Mouse (Mus musculus) C2C12 (cell line): ENCODE measurements around the gene Borcs8. TPM values are rescaled to one million over a fixed set of nuclear protein-coding genes. Genes with fewer than 3 reads are reported as not detected.

ENCODE experiments used
- H3K27me3 ChIP-seq: one replicate; pipeline ENCODE4 v1.6.1; 2011; ENCODE audit not compliant: control insufficient read depth, insufficient read depth, insufficient read length
- H3K36me3 ChIP-seq: one replicate; pipeline ENCODE4 v1.6.1; 2011; ENCODE audit not compliant: control insufficient read depth, insufficient read depth
- H3K4me3 ChIP-seq: one replicate; pipeline ENCODE4 v1.5.1; 2011; ENCODE audit warnings: mild to moderate bottlenecking, control low read depth; ENCODE audit not compliant: poor library complexity, insufficient read depth, severe bottlenecking
- H3K79me2 ChIP-seq: one replicate; pipeline ENCODE4 v1.6.1; 2011; ENCODE audit not compliant: control insufficient read depth, insufficient read depth
- H3K79me3 ChIP-seq: one replicate; pipeline ENCODE4 v1.6.1; 2011; ENCODE audit warnings: low read depth, control low read depth
- H3ac ChIP-seq: one replicate; pipeline ENCODE3; 2011; ENCODE audit warnings: low read depth; ENCODE audit not compliant: control insufficient read depth, insufficient read length
- CEBPB ChIP-seq: IDR thresholded peaks from one replicate; pipeline ENCODE4 v1.6.1; 2011; ENCODE audit warnings: low read depth, mild to moderate bottlenecking, control low read depth, moderate library complexity
- CTCF ChIP-seq: IDR thresholded peaks from one replicate; pipeline ENCODE4 v1.5.1; 2011; ENCODE audit not compliant: control insufficient read depth, insufficient read depth, insufficient read length
- FOSL1 ChIP-seq: IDR thresholded peaks from one replicate; pipeline ENCODE4 v1.8.0; 2011; ENCODE audit warnings: mild to moderate bottlenecking, low read length; ENCODE audit not compliant: poor library complexity, insufficient read depth, severe bottlenecking
- MAX ChIP-seq: IDR thresholded peaks from one replicate; pipeline ENCODE4 v1.6.1; 2011; ENCODE audit warnings: mild to moderate bottlenecking, control low read depth
- MYOD1 ChIP-seq: IDR thresholded peaks from one replicate; pipeline ENCODE4 v1.6.1; 2011; ENCODE audit warnings: low read depth; ENCODE audit not compliant: control insufficient read depth, insufficient read length
- MYOG ChIP-seq: IDR thresholded peaks from one replicate; pipeline ENCODE4 v1.6.1; 2011; ENCODE audit not compliant: control insufficient read depth, insufficient read length; ENCODE audit errors: extremely low read depth
- USF1 ChIP-seq: IDR thresholded peaks from one replicate; pipeline ENCODE4 v1.6.1; 2011; ENCODE audit warnings: low read depth, mild to moderate bottlenecking, control low read depth, moderate library complexity
- polyA plus RNA-seq: library from polyadenylated mRNA; unstranded; fragments of >200 nt; fragmentation: generic; extraction: Trizol; gene quantifications from one replicate; pipeline ENCODE4 v1.2.1, GENCODE M21; 2012; ENCODE audit warnings: missing spikeins

Borcs8 gene
- polyA plus RNA-seq, 1 experiment, result 49.8 TPM

GRCm38 (mm10) chr8:70110451-70110850, 28.8 kb upstream of the Borcs8 start:
- no peak overlapping the region for H3K4me3 ChIP-seq
- H3K27me3 ChIP-seq, result peaks cover 83% of the 10 kb centered on the region
- H3K79me2 ChIP-seq, result no peaks in the 10 kb centered on the region
- H3K79me3 ChIP-seq, result no peaks in the 10 kb centered on the region
- no peak for TF ChIP-seq CTCF
- TF ChIP-seq CEBPB, result no peak
- H3ac ChIP-seq, result no peak overlapping the region
- H3K36me3 ChIP-seq, result no peaks in the 10 kb centered on the region

- peaks cover 78% of the 10 kb centered on the region for H3K27me3 ChIP-seq
- H3K36me3 ChIP-seq, result no peaks in the 10 kb centered on the region
- no peak overlapping the region for H3ac ChIP-seq
- no peak overlapping the region for H3K4me3 ChIP-seq
- TF ChIP-seq MAX (no peak), USF1 (no peak), MYOG (no peak), MYOD1 (no peak), FOSL1 (no peak), CTCF (no peak), CEBPB (no peak)
- no peaks in the 10 kb centered on the region for H3K79me2 ChIP-seq
- H3K79me3 ChIP-seq, result no peaks in the 10 kb centered on the region
Observed at GRCm38 (mm10) chr8:70111192-70111795, 28.0 kb upstream of the Borcs8 start.

- peaks cover 75% of the 10 kb centered on the region for H3K27me3 ChIP-seq
Observed at GRCm38 (mm10) chr8:70112401-70113016, 26.8 kb upstream of the Borcs8 start.

GRCm38 (mm10) chr8:70114488-70114887, 24.8 kb upstream of the Borcs8 start:
- Histone ChIP-seq H3K36me3 (no peaks in the 10 kb centered on the region), H3K27me3 (peaks cover 72% of the 10 kb centered on the region), H3K4me3 (no peak overlapping the region), H3K79me3 (no peaks in the 10 kb centered on the region), H3ac (no peak overlapping the region), H3K79me2 (no peaks in the 10 kb centered on the region)
- TF ChIP-seq MYOG (no peak), FOSL1 (no peak), MYOD1 (no peak), CTCF (no peak), MAX (no peak), CEBPB (no peak)

More at GRCm38 (mm10) chr8:70112401-70113016, 26.8 kb upstream of the Borcs8 start:
- no peak overlapping the region for H3ac ChIP-seq
- H3K79me3 ChIP-seq, result no peaks in the 10 kb centered on the region
- H3K36me3 ChIP-seq, result no peaks in the 10 kb centered on the region
- H3K79me2 ChIP-seq, result no peaks in the 10 kb centered on the region
- H3K4me3 ChIP-seq, result no peak overlapping the region
- TF ChIP-seq MAX (no peak), USF1 (no peak), MYOG (no peak), FOSL1 (no peak), CTCF (no peak), CEBPB (no peak), MYOD1 (no peak)

GRCm38 (mm10) chr8:70114892-70115291, 24.4 kb upstream of the Borcs8 start:
- TF ChIP-seq MYOG (no peak), CTCF (no peak)
- H3K27me3 ChIP-seq, result peaks cover 72% of the 10 kb centered on the region

GRCm38 (mm10) chr8:70117611-70118010, 21.7 kb upstream of the Borcs8 start:
- H3K4me3 ChIP-seq, result no peak overlapping the region
- peaks cover 50% of the 10 kb centered on the region for H3K27me3 ChIP-seq
- H3K36me3 ChIP-seq, result no peaks in the 10 kb centered on the region
- TF ChIP-seq CEBPB (no peak), CTCF (no peak), MYOD1 (no peak), FOSL1 (no peak), MYOG (no peak), MAX (no peak), USF1 (no peak)
- no peak overlapping the region for H3ac ChIP-seq
- H3K79me2 ChIP-seq, result no peaks in the 10 kb centered on the region
- H3K79me3 ChIP-seq, result no peaks in the 10 kb centered on the region

More at GRCm38 (mm10) chr8:70114892-70115291, 24.4 kb upstream of the Borcs8 start:
- no peak overlapping the region for H3ac ChIP-seq
- no peaks in the 10 kb centered on the region for H3K36me3 ChIP-seq
- H3K79me2 ChIP-seq, result no peaks in the 10 kb centered on the region
- H3K79me3 ChIP-seq, result no peaks in the 10 kb centered on the region
- no peak overlapping the region for H3K4me3 ChIP-seq
